Mouse (Mus musculus): Measurements from ENCODE around the gene Gsta2.

GRCm38 (mm10) chr9:78372827-78373504 lies 17.4 kb upstream of the Gsta2 start:
- TF ChIP-seq CTCF (IDR thresholded peaks at IDR 0.05; ENCODE audit: control insufficient read depth, insufficient read depth, insufficient replicate concordance, low read depth, low read length) (no peak), POLR2A (IDR thresholded peaks at IDR 0.05; ENCODE audit: control insufficient read depth, low read depth, low read length) (no peak)

All from testis, adult 2 months (tissue).